ENCODE assay signal across 13 mouse cellular contexts in the genomic region with DNA sequence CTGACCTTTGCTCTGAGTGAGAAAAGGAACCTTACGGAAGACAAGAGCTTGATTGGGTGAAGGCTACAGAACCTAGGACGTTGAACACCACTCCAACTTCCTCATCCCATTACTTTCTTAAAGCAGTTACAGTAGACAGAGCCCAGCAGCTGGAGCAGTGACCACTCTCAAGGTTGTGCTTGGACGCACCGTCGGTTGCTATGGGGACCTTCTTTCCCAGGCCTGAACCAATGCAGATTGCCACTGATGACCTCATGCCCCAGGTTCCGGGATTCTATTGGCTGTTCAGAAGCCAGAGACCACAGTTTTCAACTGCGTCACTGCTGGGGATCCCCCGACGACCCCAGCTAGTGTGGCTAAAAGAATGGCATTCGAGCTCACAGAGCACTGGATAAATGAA. TPM values are rescaled to one million over a fixed set of nuclear protein-coding genes. Genes with fewer than 3 reads are reported as not detected.
DNase-seq lines count a peak whose midpoint lies in the region; ATAC-seq and TF ChIP-seq lines count a peak whose summit lies in the region.
"Had no signal": no experiment of that assay in that cellular context is flagged by ENCODE, and none has a peak within 500 bp of the region (broad histone marks: within the 10 kb centered on the region; RNA-seq: fewer than 3 reads in every experiment).

No protein-coding gene starts in this region.

- peaks cover 10% of the 10 kb centered on the region for H3K4me1 ChIP-seq in forebrain, postnatal 0 days (ENCODE audit: insufficient read depth)
- peaks cover 11% of the 10 kb centered on the region for H3K4me1 ChIP-seq in forebrain, embryonic 11.5 days (replicated peaks; ENCODE audit: control insufficient read depth, insufficient read depth, low read length)
- peaks cover 9 to 20% of the 10 kb centered on the region in 2 experiments for H3K4me1 ChIP-seq in CH12.LX (ENCODE audit: control insufficient read depth in 1 of 2, insufficient read depth in 2 of 2)
- peaks cover 9% of the 10 kb centered on the region; the same call in 1 of the 2 replicates for H3K4me1 ChIP-seq in limb, embryonic 14.5 days (ENCODE audit: control insufficient read depth, insufficient read depth, low read length)

- H3K79me2 ChIP-seq in CH12.LX (replicated peaks; ENCODE audit: control insufficient read depth, extremely low read depth, insufficient read depth, poor library complexity, severe bottlenecking), result no peaks in the 10 kb centered on the region

- TF ChIP-seq EP300 in CH12.LX (IDR thresholded peaks at IDR 0.05; ENCODE audit: low read length), result no peak

- WGBS in forebrain, postnatal 0 days, result 25% methylated on average over 10 of the region's 10 CpGs
- WGBS in forebrain, embryonic 11.5 days, result 17% methylated on average over 10 of the region's 10 CpGs
- 28% methylated on average over 10 of the region's 10 CpGs for WGBS in limb, embryonic 14.5 days

- H3K9ac ChIP-seq in forebrain, postnatal 0 days, result no peak overlapping the region
- H3K9ac ChIP-seq in forebrain, embryonic 11.5 days (ENCODE audit: low read length), result no peak overlapping the region
- H3K9ac ChIP-seq in CH12.LX (ENCODE audit: insufficient read depth, low read depth), result no peak overlapping the region
- H3K9ac ChIP-seq in limb, embryonic 14.5 days (ENCODE audit: low read depth, low read length, severe bottlenecking), result no peak overlapping the region

- peak; percentile 44 for ATAC-seq in forebrain, postnatal 0 days
- no peak; the same call in 1 of the 2 replicates for ATAC-seq in forebrain, embryonic 11.5 days (replicated peaks; ENCODE audit: low FRiP score)
- no peak for ATAC-seq in limb, embryonic 14.5 days (ENCODE audit: low FRiP score, low read depth)
- ATAC-seq: activated CD4-positive, CD25-positive, alpha-beta regulatory T cell, adult 4 months had no signal

- no peak for TF ChIP-seq CTCF in forebrain, postnatal 0 days (IDR thresholded peaks at IDR 0.05; ENCODE audit: low read depth)
- no peak for TF ChIP-seq CTCF in CH12.LX (conservative IDR thresholded peaks at IDR 0.05 in 1 of 2, IDR thresholded peaks at IDR 0.05 in 1 of 2; ENCODE audit: low read depth in 2 of 2, low read length in 2 of 2)

- no peak for TF ChIP-seq RAD21 in CH12.LX (IDR thresholded peaks at IDR 0.05; ENCODE audit: low read depth, low read length)

- H3K9me3 ChIP-seq in forebrain, postnatal 0 days (ENCODE audit: low read length), result no peaks in the 10 kb centered on the region
- no peaks in the 10 kb centered on the region for H3K9me3 ChIP-seq in forebrain, embryonic 11.5 days (ENCODE audit: control insufficient read depth, low read length)
- H3K9me3 ChIP-seq in CH12.LX (replicated peaks; ENCODE audit: low read length), result no peaks in the 10 kb centered on the region
- no peaks in the 10 kb centered on the region for H3K9me3 ChIP-seq in limb, embryonic 14.5 days (ENCODE audit: control insufficient read depth, low read length)

- in situ Hi-C loops in CH12.LX (cut with MboI; ENCODE audit: low pct_ligation_motif_present, low pct_unique_long_range_greater_than_20kb, low sequenced_read_pairs), result loop anchor here (25.0 kb wide), 2 partner anchors 356 to 431 kb away; partner anchors contain the start of genes Chrnb2 and Ube2q1

- no peak overlapping the region for H3K27ac ChIP-seq in forebrain, postnatal 0 days (ENCODE audit: low read depth, low read length)
- H3K27ac ChIP-seq in forebrain, embryonic 11.5 days (ENCODE audit: low read depth, low read length), result no peak overlapping the region
- no peak overlapping the region for H3K27ac ChIP-seq in CH12.LX (ENCODE audit: insufficient read depth, low read depth)
- H3K27ac ChIP-seq in limb, embryonic 14.5 days (replicated peaks; ENCODE audit: low read depth, low read length), result no peak overlapping the region

- peaks cover 9% of the 10 kb centered on the region for H3K36me3 ChIP-seq in forebrain, postnatal 0 days (ENCODE audit: insufficient read depth)
- H3K36me3 ChIP-seq in forebrain, embryonic 11.5 days (ENCODE audit: control insufficient read depth, insufficient read depth, low read length), result 0 out of 2 replicates have a peak, but pooled peaks cover 3% of the 10 kb centered on the region
- H3K36me3 ChIP-seq in CH12.LX (replicated peaks in 1 of 2; ENCODE audit: control insufficient read depth in 1 of 2, insufficient read depth in 1 of 2, low read length in 1 of 2), result no peaks in the 10 kb centered on the region
- peaks cover 28% of the 10 kb centered on the region for H3K36me3 ChIP-seq in limb, embryonic 14.5 days (ENCODE audit: control insufficient read depth, insufficient read depth, low read length)

- no peak for TF ChIP-seq POLR2A in CH12.LX (IDR thresholded peaks at IDR 0.05; ENCODE audit: low read depth, low read length)
- TF ChIP-seq POLR2A in limb, embryonic 14.5 days (IDR thresholded peaks at IDR 0.05; ENCODE audit: borderline replicate concordance, extremely low read depth, insufficient read depth, insufficient read length), result no peak

- no peak overlapping the region for H3K4me2 ChIP-seq in forebrain, postnatal 0 days (ENCODE audit: low read depth)
- no peak overlapping the region for H3K4me2 ChIP-seq in forebrain, embryonic 11.5 days (ENCODE audit: low read depth, low read length, severe bottlenecking)
- H3K4me2 ChIP-seq in CH12.LX (ENCODE audit: insufficient read depth, low read depth, poor library complexity, severe bottlenecking), result no peak overlapping the region
- no peak overlapping the region for H3K4me2 ChIP-seq in limb, embryonic 14.5 days (replicated peaks; ENCODE audit: low read depth, low read length, severe bottlenecking)

- DNase-seq in forebrain, postnatal 0 days, result no peak
- DNase-seq in forebrain, embryonic 11.5 days (ENCODE audit: low spot score), result no peak
- DNase-seq in CH12.LX (ENCODE audit: extremely low read depth), result no peak
- DNase-seq in embryo, embryonic 10 days (ENCODE audit: low spot score), result peak; percentile 77
- DNase-seq in limb, embryonic 14.5 days (ENCODE audit: low spot score), result peak; percentile 12
- no peak for DNase-seq in urinary bladder, postnatal 14 days (ENCODE audit: low spot score)
- no peak for DNase-seq in layer of hippocampus, adult 18-20 months (ENCODE audit: low spot score in 2 of 2)
- no peak for DNase-seq in cerebellum, adult 8-10 months
- DNase-seq: cerebellum, postnatal 36 days; gastrocnemius, postnatal 14 days had no signal

- dilution Hi-C loops in CH12.LX (cut with MboI; ENCODE audit: extremely low pct_ligation_motif_present, extremely low pct_unique_long_range_greater_than_20kb, low sequenced_read_pairs), result no loop called here

- H3K4me3 ChIP-seq in forebrain, postnatal 0 days (ENCODE audit: low read depth, low read length), result no peak overlapping the region
- no peak overlapping the region for H3K4me3 ChIP-seq in forebrain, embryonic 11.5 days (ENCODE audit: low read depth, low read length)
- no peak overlapping the region for H3K4me3 ChIP-seq in CH12.LX (replicated peaks in 1 of 3; ENCODE audit: low read depth in 2 of 3, low read length in 2 of 3, poor library complexity in 1 of 3)
- H3K4me3 ChIP-seq in limb, embryonic 14.5 days (replicated peaks; ENCODE audit: low read length), result no peak overlapping the region
- H3K4me3 ChIP-seq: myocyte had no signal

- H3K27me3 ChIP-seq in forebrain, postnatal 0 days (ENCODE audit: insufficient read depth, low read length), result no peaks in the 10 kb centered on the region
- no peaks in the 10 kb centered on the region for H3K27me3 ChIP-seq in forebrain, embryonic 11.5 days (ENCODE audit: control insufficient read depth, insufficient read depth, low read length)
- H3K27me3 ChIP-seq in CH12.LX (replicated peaks), result peaks cover 46% of the 10 kb centered on the region
- no peaks in the 10 kb centered on the region for H3K27me3 ChIP-seq in limb, embryonic 14.5 days (ENCODE audit: control insufficient read depth, insufficient read depth, low read length)

RNA-seq across cellular contexts. Expression of gene Efna4, which starts 6.9 kb away (rescaled TPM):
- total RNA-seq in forebrain, postnatal 0 days (2014; rRNA removed), result 8.4 and 11.1 TPM in 2 replicates
- polyA plus RNA-seq in forebrain, postnatal 0 days (2015; fragmentation: Nextera tagmentation; extraction: Ambion mirVana), result 7.8 and 8.1 TPM in 2 replicates
- 17.1 and 20.7 TPM in 2 replicates for polyA plus RNA-seq in forebrain, embryonic 11.5 days (2014; fragmentation: Nextera tagmentation; extraction: Ambion mirVana)
- total RNA-seq in CH12.LX (2012; rRNA removed) (2.6 and 3.1 TPM in 2 replicates), CH12.LX (2014; rRNA removed) (0.76 and 1.1 TPM in 2 replicates)
- 1.00 and 1.1 TPM in 2 replicates for polyA plus RNA-seq in CH12.LX (2012; ENCODE audit: insufficient read length, low read depth)
- polyA plus RNA-seq in limb, embryonic 14.5 days (2012; rRNA removed), result 56.5 and 67.1 TPM in 2 replicates
- 32.0 and 34.2 TPM in 2 replicates for polyA plus RNA-seq in limb, embryonic 14.5 days (2014; fragmentation: Nextera tagmentation; extraction: Ambion mirVana)
- total RNA-seq in layer of hippocampus, adult 18-20 months (2021), result under 1 TPM; 0.53 to 0.77 TPM

RNA-seq across cellular contexts. Expression of gene Efna3, which starts 8.2 kb away (rescaled TPM):
- total RNA-seq in forebrain, postnatal 0 days (2014; rRNA removed), result 76.7 and 80.7 TPM in 2 replicates
- polyA plus RNA-seq in forebrain, postnatal 0 days (2015; fragmentation: Nextera tagmentation; extraction: Ambion mirVana), result 68.9 and 73.8 TPM in 2 replicates
- polyA plus RNA-seq in forebrain, embryonic 11.5 days (2014; fragmentation: Nextera tagmentation; extraction: Ambion mirVana), result 6.6 and 7.7 TPM in 2 replicates
- 0.13 TPM in 1 of 2 replicates, not detected in the other for total RNA-seq in CH12.LX (2012; rRNA removed)
- 0.09 TPM in 1 of 2 replicates, not detected in the other for total RNA-seq in CH12.LX (2014; rRNA removed)
- polyA plus RNA-seq in CH12.LX (2012; ENCODE audit: insufficient read length, low read depth), result 0.19 TPM in 1 of 2 replicates, not detected in the other
- 38.1 and 48.5 TPM in 2 replicates for polyA plus RNA-seq in limb, embryonic 14.5 days (2012; rRNA removed)
- polyA plus RNA-seq in limb, embryonic 14.5 days (2014; fragmentation: Nextera tagmentation; extraction: Ambion mirVana), result 32.1 and 34.4 TPM in 2 replicates
- 10 to 100 TPM; 78.2 to 80.1 TPM for total RNA-seq in layer of hippocampus, adult 18-20 months (2021)
- total RNA-seq: gastrocnemius, postnatal 14 days had no signal
- polyA plus RNA-seq: activated CD4-positive, CD25-positive, alpha-beta regulatory T cell, adult 4 months; spleen, adult 2 months had no signal

RNA-seq across cellular contexts. Expression of gene Adam15, which starts 18.8 kb away (rescaled TPM):
- 47.9 and 53.3 TPM in 2 replicates for total RNA-seq in forebrain, postnatal 0 days (2014; rRNA removed)
- 50.1 and 56.4 TPM in 2 replicates for polyA plus RNA-seq in forebrain, postnatal 0 days (2015; fragmentation: Nextera tagmentation; extraction: Ambion mirVana)
- polyA plus RNA-seq in forebrain, embryonic 11.5 days (2014; fragmentation: Nextera tagmentation; extraction: Ambion mirVana), result 27.9 and 28.4 TPM in 2 replicates
- 31.3 and 39.1 TPM in 2 replicates for total RNA-seq in CH12.LX (2012; rRNA removed)
- total RNA-seq in CH12.LX (2014; rRNA removed), result 5.8 and 5.9 TPM in 2 replicates
- polyA plus RNA-seq in CH12.LX (2012; ENCODE audit: insufficient read length, low read depth), result 26.2 and 26.5 TPM in 2 replicates
- 80.4 and 97.6 TPM in 2 replicates for polyA plus RNA-seq in limb, embryonic 14.5 days (2012; rRNA removed)
- polyA plus RNA-seq in limb, embryonic 14.5 days (2014; fragmentation: Nextera tagmentation; extraction: Ambion mirVana), result 45.9 and 48.2 TPM in 2 replicates
- 100 to 1,000 TPM; 120 to 126 TPM for total RNA-seq in layer of hippocampus, adult 18-20 months (2021)

RNA-seq across cellular contexts. Expression of gene Dcst2, which starts 30.8 kb away (rescaled TPM):
- total RNA-seq in forebrain, postnatal 0 days (2014; rRNA removed), result 0.19 and 0.46 TPM in 2 replicates
- 0.43 and 0.56 TPM in 2 replicates for polyA plus RNA-seq in forebrain, postnatal 0 days (2015; fragmentation: Nextera tagmentation; extraction: Ambion mirVana)
- 0.13 TPM in 1 of 2 replicates, not detected in the other for polyA plus RNA-seq in forebrain, embryonic 11.5 days (2014; fragmentation: Nextera tagmentation; extraction: Ambion mirVana)
- total RNA-seq in CH12.LX (2012; rRNA removed) (not detected in 2 replicates), CH12.LX (2014; rRNA removed) (not detected in 2 replicates)
- 0.10 and 0.14 TPM in 2 replicates for polyA plus RNA-seq in CH12.LX (2012; ENCODE audit: insufficient read length, low read depth)
- polyA plus RNA-seq in limb, embryonic 14.5 days (2012; rRNA removed), result 0.63 and 1.1 TPM in 2 replicates
- polyA plus RNA-seq in limb, embryonic 14.5 days (2014; fragmentation: Nextera tagmentation; extraction: Ambion mirVana), result 0.14 and 0.26 TPM in 2 replicates
- total RNA-seq in layer of hippocampus, adult 18-20 months (2021), result under 1 TPM; 0.22 to 0.41 TPM
- total RNA-seq: gastrocnemius, postnatal 14 days had no signal

RNA-seq across cellular contexts. Expression of gene Dcst1, which starts 34.1 kb away (rescaled TPM):
- total RNA-seq in forebrain, postnatal 0 days (2014; rRNA removed), result 0.15 TPM in 1 of 2 replicates, not detected in the other
- polyA plus RNA-seq in forebrain, postnatal 0 days (2015; fragmentation: Nextera tagmentation; extraction: Ambion mirVana), result 0.89 and 1.3 TPM in 2 replicates
- polyA plus RNA-seq in forebrain, embryonic 11.5 days (2014; fragmentation: Nextera tagmentation; extraction: Ambion mirVana), result 0.08 and 0.15 TPM in 2 replicates
- total RNA-seq in CH12.LX (2012; rRNA removed), result 0.04 and 0.21 TPM in 2 replicates
- total RNA-seq in CH12.LX (2014; rRNA removed), result not detected in 2 replicates
- polyA plus RNA-seq in CH12.LX (2012; ENCODE audit: insufficient read length, low read depth), result 0.10 and 0.53 TPM in 2 replicates
- 0.11 and 0.17 TPM in 2 replicates for polyA plus RNA-seq in limb, embryonic 14.5 days (2012; rRNA removed)
- 0.17 and 0.18 TPM in 2 replicates for polyA plus RNA-seq in limb, embryonic 14.5 days (2014; fragmentation: Nextera tagmentation; extraction: Ambion mirVana)
- total RNA-seq in layer of hippocampus, adult 18-20 months (2021), result not detected
- total RNA-seq: gastrocnemius, postnatal 14 days had no signal

Comparison
In these comparisons a context has a peak if more than half of its experiments do, and no peak if none do; other contexts are left out.
1. DNase-seq: peak in embryo, embryonic 10 days (single experiment) and limb, embryonic 14.5 days (single experiment); none in forebrain, postnatal 0 days (single experiment), forebrain, embryonic 11.5 days (single experiment), CH12.LX (single experiment), urinary bladder, postnatal 14 days (single experiment), layer of hippocampus, adult 18-20 months (0 of 2) and cerebellum, adult 8-10 months (single experiment).